Mouse (Mus musculus): ENCODE measurements around the gene Ltbp4.
A peak's percentile ranks its signal among the peaks of the same experiment; 100 is the strongest.

The Ltbp4 gene

GRCm38 (mm10) chr7:27326101-27326880 lies 11.2 kb downstream of the Ltbp4 start:
- peak; percentile 62 to 82 for DNase-seq

- DNase-seq, result peak; percentile 91 to 94
These were observed 11.8 kb downstream of the Ltbp4 start for GRCm38 (mm10) chr7:27325697-27326096.

GRCm38 (mm10) chr7:27324928-27325327 lies 12.6 kb downstream of the Ltbp4 start:
- no peak for DNase-seq

- peak in 1 of 2 experiments; percentile 37 for DNase-seq
These were observed 13.3 kb downstream of the Ltbp4 start for GRCm38 (mm10) chr7:27324161-27324560.

- DNase-seq, result no peak
These were observed 14.5 kb downstream of the Ltbp4 start for GRCm38 (mm10) chr7:27323001-27323400.

- DNase-seq, result peak; percentile 21 to 54
These were observed 15.2 kb downstream of the Ltbp4 start for GRCm38 (mm10) chr7:27322291-27322690.

GRCm38 (mm10) chr7:27319411-27319810 lies 18.1 kb downstream of the Ltbp4 start:
- no peak for DNase-seq

GRCm38 (mm10) chr7:27315958-27316357 lies 21.5 kb downstream of the Ltbp4 start:
- DNase-seq, result peak; percentile 37 to 76

- no peak for DNase-seq
These were observed 23.1 kb downstream of the Ltbp4 start for GRCm38 (mm10) chr7:27314393-27314792.

GRCm38 (mm10) chr7:27311651-27312284 lies 25.7 kb downstream of the Ltbp4 start:
- DNase-seq, result no peak

GRCm38 (mm10) chr7:27310996-27311535 lies 26.4 kb downstream of the Ltbp4 start:
- DNase-seq, result no peak

GRCm38 (mm10) chr7:27310306-27310705 lies 27.2 kb downstream of the Ltbp4 start:
- peak; percentile 50 to 69 for DNase-seq

GRCm38 (mm10) chr7:27309832-27310231 lies 27.7 kb downstream of the Ltbp4 start:
- no peak for DNase-seq

GRCm38 (mm10) chr7:27308821-27309549 lies 28.5 kb downstream of the Ltbp4 start:
- peak; percentile 58 to 74 for DNase-seq

GRCm38 (mm10) chr7:27307551-27307950 lies 29.9 kb downstream of the Ltbp4 start:
- peak in 1 of 2 experiments; percentile 39 for DNase-seq

GRCm38 (mm10) chr7:27306161-27307160 lies 31.0 kb downstream of the Ltbp4 start:
- peak in 1 of 2 experiments; percentile 59 for DNase-seq

- DNase-seq, result no peak
These were observed 32.3 kb downstream of the Ltbp4 start for GRCm38 (mm10) chr7:27305091-27305730.

- peak; percentile 76 to 78 for DNase-seq
These were observed 35.3 kb downstream of the Ltbp4 start for GRCm38 (mm10) chr7:27302172-27302571.

- no peak for DNase-seq
These were observed 36.7 kb downstream of the Ltbp4 start for GRCm38 (mm10) chr7:27300801-27301200.

- no peak for DNase-seq
These were observed 37.1 kb downstream of the Ltbp4 start for GRCm38 (mm10) chr7:27300351-27300750.

GRCm38 (mm10) chr7:27298816-27299215 lies 38.7 kb downstream of the Ltbp4 start:
- no peak for DNase-seq

All from kidney, postnatal 25 days (tissue).